ENCODE assay signal across 26 mouse cellular contexts in genomic region chr7:109207811-109208210, GRCm38 (mm10). TPM values are rescaled to one million over a fixed set of nuclear protein-coding genes. Genes with fewer than 3 reads are reported as not detected.
A peak's percentile ranks its signal among the peaks of the same experiment; 100 is the strongest.
DNase-seq lines count a peak whose midpoint lies in the region; ATAC-seq lines count a peak whose summit lies in the region.
"Had no signal": no experiment of that assay in that cellular context is flagged by ENCODE, and none has a peak within 500 bp of the region (broad histone marks: within the 10 kb centered on the region; RNA-seq: fewer than 3 reads in every experiment).

No protein-coding gene starts in this region.

- H3K4me3 ChIP-seq in embryonic facial prominence, embryonic 11.5 days (ENCODE audit: low read depth, low read length), result no peak overlapping the region
- no peak overlapping the region for H3K4me3 ChIP-seq in embryonic facial prominence, embryonic 10.5 days
- no peak overlapping the region for H3K4me3 ChIP-seq in hindbrain, embryonic 14.5 days (replicated peaks; ENCODE audit: low read length)
- no peak overlapping the region for H3K4me3 ChIP-seq in hindbrain, embryonic 13.5 days
- H3K4me3 ChIP-seq: embryonic facial prominence, embryonic 13.5 days; embryonic facial prominence, embryonic 15.5 days; erythroblast, embryonic 14.5 days; forebrain, embryonic 10.5 days; forebrain, embryonic 12.5 days had no signal

- no peak for DNase-seq in embryonic facial prominence, embryonic 11.5 days (ENCODE audit: low spot score)
- no peak for DNase-seq in embryonic facial prominence, embryonic 10.5 days (ENCODE audit: low spot score)
- DNase-seq in hindbrain, embryonic 14.5 days (ENCODE audit: low spot score), result no peak
- DNase-seq in retina, postnatal 1 day, result peak; percentile 66
- DNase-seq in retina, embryonic 14.5 days (ENCODE audit: low spot score), result no peak
- DNase-seq: adrenal gland, adult 2 months; adrenal gland, postnatal 10 days; adrenal gland, postnatal 25 days; B cell, adult 2 months; cerebellum, adult 11 months; cerebellum, adult 18-20 months; cerebellum, adult 8-10 months; cerebellum, adult 9-11 months; cerebellum, postnatal 14 days; cerebellum, postnatal 36 days; embryo, embryonic 11 days had no signal

- 75% methylated on average over 4 of the region's 4 CpGs for WGBS in embryonic facial prominence, embryonic 11.5 days
- 68% methylated on average over 4 of the region's 4 CpGs for WGBS in embryonic facial prominence, embryonic 10.5 days
- WGBS in hindbrain, embryonic 14.5 days, result 75% methylated on average over 4 of the region's 4 CpGs
- WGBS in hindbrain, embryonic 13.5 days, result 83% methylated on average over 4 of the region's 4 CpGs

- no peaks in the 10 kb centered on the region for H3K27me3 ChIP-seq in embryonic facial prominence, embryonic 11.5 days (ENCODE audit: control insufficient read depth, insufficient read depth, low read length)
- H3K27me3 ChIP-seq in embryonic facial prominence, embryonic 10.5 days (replicated peaks; ENCODE audit: low read depth, poor library complexity, severe bottlenecking), result 0 out of 2 replicates have a peak, but pooled peaks cover 4% of the 10 kb centered on the region
- no peaks in the 10 kb centered on the region for H3K27me3 ChIP-seq in hindbrain, embryonic 14.5 days (ENCODE audit: control insufficient read depth, insufficient read depth, low read length)
- 0 out of 2 replicates have a peak, but pooled peaks cover 8% of the 10 kb centered on the region for H3K27me3 ChIP-seq in hindbrain, embryonic 13.5 days
- H3K27me3 ChIP-seq: embryonic facial prominence, embryonic 15.5 days had no signal

- H3K27ac ChIP-seq in embryonic facial prominence, embryonic 11.5 days (replicated peaks; ENCODE audit: low read depth, low read length), result no peak overlapping the region
- no peak overlapping the region for H3K27ac ChIP-seq in embryonic facial prominence, embryonic 10.5 days (replicated peaks)
- no peak overlapping the region for H3K27ac ChIP-seq in hindbrain, embryonic 14.5 days
- H3K27ac ChIP-seq in hindbrain, embryonic 13.5 days, result no peak overlapping the region
- H3K27ac ChIP-seq: embryonic facial prominence, embryonic 13.5 days; embryonic facial prominence, embryonic 15.5 days; forebrain, embryonic 10.5 days; forebrain, embryonic 12.5 days had no signal

- ATAC-seq in embryonic facial prominence, embryonic 11.5 days (replicated peaks; ENCODE audit: insufficient number of reproducible peaks, low FRiP score, low TSS enrichment, low read depth), result 0 out of 2 replicates have a peak, but pooled peaks have one; percentile 14
- ATAC-seq in hindbrain, embryonic 14.5 days (ENCODE audit: low FRiP score), result 0 out of 2 replicates have a peak, but pooled peaks have one; percentile 31
- ATAC-seq in hindbrain, embryonic 13.5 days (ENCODE audit: low FRiP score), result no peak
- ATAC-seq: CD4-positive, CD25-positive, alpha-beta regulatory T cell, adult 4 months; forebrain, embryonic 14.5 days; forebrain, embryonic 16.5 days had no signal

- H3K36me3 ChIP-seq in embryonic facial prominence, embryonic 11.5 days (replicated peaks; ENCODE audit: control insufficient read depth, insufficient read depth, low read depth, low read length), result no peaks in the 10 kb centered on the region
- H3K36me3 ChIP-seq in embryonic facial prominence, embryonic 10.5 days (replicated peaks), result no peaks in the 10 kb centered on the region
- H3K36me3 ChIP-seq in hindbrain, embryonic 14.5 days (replicated peaks; ENCODE audit: control insufficient read depth, insufficient read depth), result no peaks in the 10 kb centered on the region
- H3K36me3 ChIP-seq in hindbrain, embryonic 13.5 days, result no peaks in the 10 kb centered on the region
- H3K36me3 ChIP-seq: embryonic facial prominence, embryonic 13.5 days; embryonic facial prominence, embryonic 15.5 days; forebrain, embryonic 10.5 days; forebrain, embryonic 12.5 days; G1E had no signal

- H3K9me3 ChIP-seq in embryonic facial prominence, embryonic 11.5 days (replicated peaks; ENCODE audit: control insufficient read depth, low read length), result no peaks in the 10 kb centered on the region
- H3K9me3 ChIP-seq in embryonic facial prominence, embryonic 10.5 days, result no peaks in the 10 kb centered on the region
- H3K9me3 ChIP-seq in hindbrain, embryonic 14.5 days (ENCODE audit: control insufficient read depth, low read length), result no peaks in the 10 kb centered on the region
- H3K9me3 ChIP-seq in hindbrain, embryonic 13.5 days, result no peaks in the 10 kb centered on the region
- H3K9me3 ChIP-seq: embryonic facial prominence, embryonic 13.5 days; embryonic facial prominence, embryonic 15.5 days; forebrain, embryonic 10.5 days; forebrain, embryonic 12.5 days; G1E had no signal

- no peaks in the 10 kb centered on the region for H3K4me1 ChIP-seq in embryonic facial prominence, embryonic 11.5 days (ENCODE audit: control insufficient read depth, insufficient read depth, low read length)
- H3K4me1 ChIP-seq in embryonic facial prominence, embryonic 10.5 days, result no peaks in the 10 kb centered on the region; the same call in 1 of the 2 replicates
- H3K4me1 ChIP-seq in hindbrain, embryonic 14.5 days (replicated peaks; ENCODE audit: control insufficient read depth, insufficient read depth, low read length), result no peaks in the 10 kb centered on the region
- no peaks in the 10 kb centered on the region for H3K4me1 ChIP-seq in hindbrain, embryonic 13.5 days (replicated peaks)
- H3K4me1 ChIP-seq: embryonic facial prominence, embryonic 15.5 days; forebrain, embryonic 12.5 days had no signal

- H3K9ac ChIP-seq in embryonic facial prominence, embryonic 11.5 days (replicated peaks; ENCODE audit: low read length), result no peak overlapping the region
- H3K9ac ChIP-seq in hindbrain, embryonic 14.5 days, result no peak overlapping the region
- no peak overlapping the region for H3K9ac ChIP-seq in hindbrain, embryonic 13.5 days
- H3K9ac ChIP-seq: embryonic facial prominence, embryonic 13.5 days; embryonic facial prominence, embryonic 15.5 days; forebrain, embryonic 12.5 days had no signal

- no peak overlapping the region for H3K4me2 ChIP-seq in embryonic facial prominence, embryonic 11.5 days (ENCODE audit: low read depth, low read length)
- no peak overlapping the region for H3K4me2 ChIP-seq in hindbrain, embryonic 14.5 days (replicated peaks)
- H3K4me2 ChIP-seq in hindbrain, embryonic 13.5 days, result no peak overlapping the region
- H3K4me2 ChIP-seq: embryonic facial prominence, embryonic 13.5 days; embryonic facial prominence, embryonic 15.5 days; forebrain, embryonic 12.5 days had no signal

RNA-seq across cellular contexts. Expression of gene Lmo1, which starts 32.8 kb away (rescaled TPM):
- 20.6 and 33.4 TPM in 2 replicates for polyA plus RNA-seq in embryonic facial prominence, embryonic 11.5 days (2014; fragmentation: Nextera tagmentation; extraction: Ambion mirVana)
- polyA plus RNA-seq in embryonic facial prominence, embryonic 10.5 days (2016; fragmentation: Nextera tagmentation; extraction: Ambion mirVana), result 23.6 and 30.3 TPM in 2 replicates
- polyA plus RNA-seq in hindbrain, embryonic 14.5 days (2014; fragmentation: Nextera tagmentation; extraction: Ambion mirVana), result 55.2 and 64.9 TPM in 2 replicates
- 42.8 and 49.8 TPM in 2 replicates for polyA plus RNA-seq in hindbrain, embryonic 13.5 days (2015; fragmentation: Nextera tagmentation; extraction: Ambion mirVana)
- polyA plus RNA-seq: CD4-positive, CD25-positive, alpha-beta regulatory T cell, adult 4 months; erythroblast, embryonic 14.5 days; G1E had no signal
